Mouse (Mus musculus): ENCODE measurements around the gene Akap13. TPM values are rescaled to one million over a fixed set of nuclear protein-coding genes. Genes with fewer than 3 reads are reported as not detected.

Gene Akap13
- polyA plus RNA-seq, 1 experiment from 2014 or later = 44.6 TPM

DNA sequence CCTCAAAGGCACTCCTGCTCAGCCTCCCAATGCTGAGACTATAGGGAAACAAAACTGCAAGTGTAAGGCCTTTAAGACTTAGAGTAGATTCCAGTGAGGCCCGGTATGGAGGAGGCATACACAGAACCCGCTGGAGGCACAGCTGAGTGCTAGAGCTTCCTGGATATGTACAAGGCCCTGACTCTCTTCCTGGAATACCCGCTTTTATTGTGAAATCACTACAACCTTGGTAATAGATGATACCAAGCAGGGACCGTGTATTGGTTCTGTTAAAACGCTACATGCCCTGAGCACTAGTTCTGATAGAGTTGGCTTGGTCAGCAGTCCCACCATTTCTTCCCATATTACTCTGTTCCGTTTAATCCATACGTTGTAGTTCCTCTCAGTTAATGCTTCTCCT is 274.3 kb downstream of the Akap13 start:
- Histone ChIP-seq H3K9ac (no peak overlapping the region), H3K27ac (ENCODE audit: low read depth) (no peak overlapping the region), H3K36me3 (ENCODE audit: insufficient read depth) (peaks cover 64% of the 10 kb centered on the region), H3K9me3 (ENCODE audit: low read depth, low read length) (no peaks in the 10 kb centered on the region), H3K27me3 (ENCODE audit: insufficient read depth, low read length) (no peaks in the 10 kb centered on the region), H3K4me1 (ENCODE audit: insufficient read depth) (no peaks in the 10 kb centered on the region), H3K4me3 (ENCODE audit: low read depth, low read length) (no peak overlapping the region), H3K4me2 (no peak overlapping the region)
- WGBS = 93% methylated on average over 7 of the region's 7 CpGs
- no peak for DNase-seq
- no peak for TF ChIP-seq CTCF (IDR thresholded peaks at IDR 0.05; ENCODE audit: low read depth)
- no peak for ATAC-seq (ENCODE audit: insufficient read depth)

DNA sequence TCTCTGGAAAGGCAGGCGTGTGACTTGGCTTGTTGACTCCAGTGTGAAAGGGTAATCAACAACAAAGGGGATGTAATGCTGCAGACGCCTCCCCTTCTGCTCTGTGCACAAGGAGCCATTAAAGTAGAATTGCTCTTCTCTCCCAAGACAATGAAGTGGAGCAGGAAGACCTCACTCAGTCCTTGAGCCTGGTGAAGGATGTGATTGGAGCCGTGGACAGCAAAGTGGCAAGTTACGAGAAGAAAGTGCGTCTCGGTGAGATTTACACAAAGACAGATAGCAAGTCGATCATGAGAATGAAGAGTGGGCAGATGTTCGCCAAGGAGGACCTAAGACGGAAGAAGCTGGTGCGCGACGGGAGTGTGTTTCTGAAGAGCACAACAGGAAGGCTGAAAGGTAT is 274.9 kb downstream of the Akap13 start:
- WGBS = 86% methylated on average over 12 of the region's 12 CpGs
- ATAC-seq (ENCODE audit: insufficient read depth) (no peak), DNase-seq (no peak)
- Histone ChIP-seq H3K9ac (no peak overlapping the region), H3K4me1 (ENCODE audit: insufficient read depth) (no peaks in the 10 kb centered on the region), H3K4me3 (ENCODE audit: low read depth, low read length) (no peak overlapping the region), H3K27ac (ENCODE audit: low read depth) (no peak overlapping the region), H3K4me2 (no peak overlapping the region), H3K27me3 (ENCODE audit: insufficient read depth, low read length) (no peaks in the 10 kb centered on the region), H3K36me3 (ENCODE audit: insufficient read depth) (peaks cover 62% of the 10 kb centered on the region), H3K9me3 (ENCODE audit: low read depth, low read length) (no peaks in the 10 kb centered on the region)
- no peak for TF ChIP-seq CTCF (IDR thresholded peaks at IDR 0.05; ENCODE audit: low read depth)

DNA sequence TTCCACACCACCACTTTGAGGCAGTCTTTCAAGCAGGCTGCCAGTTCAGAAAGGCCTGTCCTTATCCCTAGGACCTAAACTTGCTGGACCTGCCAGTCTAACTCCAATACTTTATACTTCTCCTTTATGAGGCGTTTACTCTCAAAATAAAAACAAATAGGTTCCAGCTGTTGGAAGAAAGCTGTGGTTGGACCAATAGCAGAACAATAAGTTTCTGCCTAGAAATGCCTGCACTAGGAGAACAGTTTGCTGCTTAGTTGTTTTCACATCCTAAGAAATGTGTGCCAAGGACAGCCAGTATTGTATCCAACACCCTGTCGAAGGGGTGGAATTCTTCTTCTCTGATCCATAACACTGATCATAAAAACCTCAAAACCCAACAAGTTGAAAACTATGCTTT is 276.6 kb downstream of the Akap13 start:
- WGBS = 78% methylated on average over 2 of the region's 2 CpGs
- H3K9me3 ChIP-seq (ENCODE audit: low read depth, low read length) = no peaks in the 10 kb centered on the region
- no peak overlapping the region for H3K4me3 ChIP-seq (ENCODE audit: low read depth, low read length)
- no peak for TF ChIP-seq CTCF (IDR thresholded peaks at IDR 0.05; ENCODE audit: low read depth)
- H3K4me2 ChIP-seq = no peak overlapping the region
- H3K9ac ChIP-seq = no peak overlapping the region
- H3K36me3 ChIP-seq (ENCODE audit: insufficient read depth) = peaks cover 57% of the 10 kb centered on the region
- no peaks in the 10 kb centered on the region for H3K4me1 ChIP-seq (ENCODE audit: insufficient read depth)
- H3K27ac ChIP-seq (ENCODE audit: low read depth) = no peak overlapping the region
- ATAC-seq (ENCODE audit: insufficient read depth) = no peak
- no peaks in the 10 kb centered on the region for H3K27me3 ChIP-seq (ENCODE audit: insufficient read depth, low read length)
- no peak for DNase-seq

DNA sequence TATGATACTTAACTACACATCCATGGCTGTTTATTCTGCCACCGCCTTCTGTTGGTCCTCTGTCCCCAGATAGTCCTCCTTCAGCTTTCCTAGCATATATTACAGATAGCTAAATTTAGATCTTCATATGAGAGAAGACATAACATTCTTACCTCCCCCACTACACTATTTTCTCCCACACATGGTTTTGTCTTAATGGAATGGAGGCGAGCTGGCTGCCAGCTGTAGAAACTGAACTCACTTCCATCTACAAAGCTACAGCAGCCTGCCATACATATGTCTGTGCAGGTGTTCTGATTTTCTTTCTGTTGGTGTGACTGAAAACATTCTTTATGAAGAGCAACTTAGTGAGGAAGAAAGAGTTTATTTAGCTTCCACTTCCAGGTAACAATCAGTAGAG is 277.8 kb downstream of the Akap13 start:
- H3K27ac ChIP-seq (ENCODE audit: low read depth) = no peak overlapping the region
- TF ChIP-seq CTCF (IDR thresholded peaks at IDR 0.05; ENCODE audit: low read depth) = no peak
- no peaks in the 10 kb centered on the region for H3K27me3 ChIP-seq (ENCODE audit: insufficient read depth, low read length)
- no peak for DNase-seq
- 79% methylated on average over 2 of the region's 2 CpGs for whole genome bisulfite sequencing
- H3K9me3 ChIP-seq (ENCODE audit: low read depth, low read length) = no peaks in the 10 kb centered on the region
- no peak overlapping the region for H3K9ac ChIP-seq
- no peak overlapping the region for H3K4me3 ChIP-seq (ENCODE audit: low read depth, low read length)
- H3K4me2 ChIP-seq = no peak overlapping the region
- peaks cover 58% of the 10 kb centered on the region for H3K36me3 ChIP-seq (ENCODE audit: insufficient read depth)
- no peaks in the 10 kb centered on the region for H3K4me1 ChIP-seq (ENCODE audit: insufficient read depth)
- ATAC-seq (ENCODE audit: insufficient read depth) = no peak

DNA sequence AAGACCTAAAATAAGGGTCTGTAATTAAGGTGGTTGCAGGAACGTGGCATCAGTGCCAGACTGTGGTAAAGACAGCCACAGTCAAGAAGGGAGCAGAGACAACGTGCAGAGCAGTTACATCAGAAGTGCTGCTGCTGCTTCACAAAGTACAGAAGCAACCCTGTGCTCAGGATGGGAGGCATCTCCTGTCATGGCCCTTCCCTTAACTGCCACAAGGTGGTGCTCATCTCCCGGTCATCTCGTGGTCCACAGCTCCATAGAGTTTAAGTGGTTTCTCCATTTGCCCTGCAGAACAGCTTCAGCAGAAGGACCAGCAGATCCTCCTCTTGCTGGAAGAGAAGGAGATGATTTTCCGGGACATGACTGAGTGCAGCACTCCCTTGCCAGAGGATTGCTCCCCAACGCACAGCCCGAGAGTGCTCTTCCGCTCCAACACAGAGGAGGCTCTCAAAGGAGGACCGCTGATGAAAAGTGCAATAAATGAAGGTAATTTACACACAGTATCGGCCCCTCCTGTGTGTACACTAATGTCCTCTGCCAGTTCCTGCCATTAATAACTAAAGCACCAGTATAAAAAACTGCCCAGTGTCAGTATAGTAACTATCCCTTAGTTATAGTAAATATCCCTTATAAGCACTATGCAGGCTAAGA is 283.9 kb downstream of the Akap13 start:
- H3K27ac ChIP-seq (ENCODE audit: low read depth) = no peak overlapping the region
- H3K4me1 ChIP-seq (ENCODE audit: insufficient read depth) = no peaks in the 10 kb centered on the region
- no peak overlapping the region for H3K4me2 ChIP-seq
- H3K36me3 ChIP-seq (ENCODE audit: insufficient read depth) = peaks cover 65% of the 10 kb centered on the region
- H3K27me3 ChIP-seq (ENCODE audit: insufficient read depth, low read length) = no peaks in the 10 kb centered on the region
- ATAC-seq (ENCODE audit: insufficient read depth) (peak; percentile 90), DNase-seq (peak; percentile 84)
- TF ChIP-seq CTCF (IDR thresholded peaks at IDR 0.05; ENCODE audit: low read depth) = peak; percentile 92
- no peak overlapping the region for H3K9ac ChIP-seq
- H3K4me3 ChIP-seq (ENCODE audit: low read depth, low read length) = no peak overlapping the region
- no peaks in the 10 kb centered on the region for H3K9me3 ChIP-seq (ENCODE audit: low read depth, low read length)
- WGBS = 53% methylated on average over 10 of the region's 10 CpGs

DNA sequence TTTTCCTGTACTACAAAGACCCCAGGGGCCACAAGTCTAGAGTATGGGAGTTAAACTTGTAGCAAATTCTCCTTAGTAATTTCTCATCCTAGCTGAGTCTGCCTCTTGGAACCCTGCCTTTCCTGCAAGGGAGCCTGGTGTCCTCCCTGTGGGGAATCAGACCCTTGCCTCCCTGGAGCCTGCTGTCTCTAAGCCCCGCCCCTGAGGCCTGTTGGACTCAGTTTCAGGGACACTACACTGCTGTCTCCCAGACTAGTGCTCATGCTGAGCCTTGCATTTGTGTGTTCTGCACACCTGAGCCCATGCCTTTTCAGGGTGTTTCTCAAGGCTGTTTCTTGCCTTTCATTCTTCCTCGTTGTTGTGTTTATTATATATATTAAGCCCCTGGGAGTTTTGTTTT is 289.2 kb downstream of the Akap13 start:
- Histone ChIP-seq H3K4me3 (ENCODE audit: low read depth, low read length) (no peak overlapping the region), H3K9me3 (ENCODE audit: low read depth, low read length) (no peaks in the 10 kb centered on the region), H3K27me3 (ENCODE audit: insufficient read depth, low read length) (no peaks in the 10 kb centered on the region), H3K4me1 (ENCODE audit: insufficient read depth) (no peaks in the 10 kb centered on the region), H3K36me3 (ENCODE audit: insufficient read depth) (peaks cover 75% of the 10 kb centered on the region), H3K27ac (ENCODE audit: low read depth) (no peak overlapping the region), H3K4me2 (no peak overlapping the region), H3K9ac (no peak overlapping the region)
- no peak for TF ChIP-seq CTCF (IDR thresholded peaks at IDR 0.05; ENCODE audit: low read depth)
- DNase-seq (no peak), ATAC-seq (ENCODE audit: insufficient read depth) (no peak)
- WGBS = 65% methylated on average over 2 of the region's 2 CpGs

DNA sequence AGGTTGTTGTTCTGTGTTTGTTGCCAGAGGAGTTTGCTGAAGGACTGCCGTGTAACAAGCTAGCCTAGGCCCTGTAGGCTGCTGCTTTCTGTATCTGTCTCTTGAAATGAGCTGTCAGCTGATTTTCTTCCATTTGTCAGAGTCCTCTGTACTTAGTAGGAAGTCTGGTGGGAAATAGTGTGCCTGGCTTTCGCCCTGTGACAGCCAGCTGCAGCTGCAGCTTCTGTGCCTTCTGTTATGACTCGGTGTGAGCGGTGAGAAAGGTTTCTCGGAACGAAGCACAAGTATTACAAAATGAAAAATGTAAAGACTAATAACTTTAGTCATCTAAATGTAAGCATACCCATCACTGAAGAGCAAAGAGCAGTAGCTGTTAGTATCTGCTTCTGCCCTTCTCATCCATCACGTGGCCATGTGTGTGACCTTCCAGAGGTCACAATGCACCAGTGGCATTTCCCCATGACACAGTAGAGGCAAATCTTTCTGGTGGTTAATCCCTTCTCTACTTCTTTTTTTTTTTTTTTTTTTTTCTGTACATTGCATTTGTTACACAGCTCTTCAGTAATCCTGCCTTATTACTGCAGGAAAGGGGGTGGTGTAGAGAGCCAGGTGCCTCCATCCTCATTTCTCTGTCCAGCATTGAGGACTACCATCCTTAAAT is 289.8 kb downstream of the Akap13 start:
- ATAC-seq (ENCODE audit: insufficient read depth) = no peak
- no peak for DNase-seq
- Histone ChIP-seq H3K9me3 (ENCODE audit: low read depth, low read length) (no peaks in the 10 kb centered on the region), H3K9ac (no peak overlapping the region), H3K4me1 (ENCODE audit: insufficient read depth) (no peaks in the 10 kb centered on the region), H3K36me3 (ENCODE audit: insufficient read depth) (peaks cover 75% of the 10 kb centered on the region), H3K27me3 (ENCODE audit: insufficient read depth, low read length) (no peaks in the 10 kb centered on the region), H3K4me2 (no peak overlapping the region), H3K4me3 (ENCODE audit: low read depth, low read length) (no peak overlapping the region), H3K27ac (ENCODE audit: low read depth) (no peak overlapping the region; the same call in 1 of the 2 replicates)
- TF ChIP-seq CTCF (IDR thresholded peaks at IDR 0.05; ENCODE audit: low read depth) = no peak
- WGBS = 43% methylated on average over 7 of the region's 7 CpGs

Data from lung, embryonic 14.5 days (tissue).